Mouse (Mus musculus): ENCODE measurements around the gene Rab19. TPM values are rescaled to one million over a fixed set of nuclear protein-coding genes. Genes with fewer than 3 reads are reported as not detected.
"Not testable (repeated sequence)": the region's sequence is repeated elsewhere in the genome, so short reads cannot be mapped to it uniquely, and the experiment has no call there.

Gene Rab19
- polyA plus RNA-seq, 3 experiments from 2014 or later, result 60.3 to 92.4 (median 72.6) TPM

GRCm38 (mm10) chr6:39433174-39433573, 52.2 kb downstream of the Rab19 start:
- no peak for ATAC-seq

- ATAC-seq, result no peak
Measured at GRCm38 (mm10) chr6:39433701-39434100, 52.7 kb downstream of the Rab19 start.

- no peak for ATAC-seq
Measured at GRCm38 (mm10) chr6:39434111-39434885, 53.3 kb downstream of the Rab19 start.

- no peak for ATAC-seq
Measured at GRCm38 (mm10) chr6:39434886-39435492, 54.0 kb downstream of the Rab19 start.

GRCm38 (mm10) chr6:39435875-39436274, 54.9 kb downstream of the Rab19 start:
- ATAC-seq, result no peak

GRCm38 (mm10) chr6:39437519-39437918, 56.5 kb downstream of the Rab19 start:
- not testable (repeated sequence) for ATAC-seq

Other genes with a start within 250 kb of the Rab19 start
- gene Kdm7a, start 174.4 kb upstream of the Rab19 start, polyA plus RNA-seq (2017; shearing (Covaris generic)), result 10 to 100 TPM in 2 of 3 experiments, 1 to 10 TPM in 1; 8.6 to 13.2 (median 11.6) TPM
- gene Slc37a3, start 3.5 kb upstream of the Rab19 start, polyA plus RNA-seq (2017; shearing (Covaris generic)), result 10 to 100 TPM; 31.0 to 41.8 (median 32.2) TPM
- gene Mkrn1, start 39.3 kb downstream of the Rab19 start, polyA plus RNA-seq (2017; shearing (Covaris generic)), result 10 to 100 TPM; 57.0 to 70.0 (median 62.5) TPM
- gene Dennd2a, start 176.7 kb downstream of the Rab19 start, polyA plus RNA-seq (2017; shearing (Covaris generic)), result under 1 TPM in 1 of 3 experiments, not detected in 2; 0.42 TPM
- 10 to 100 TPM; 23.2 to 43.1 (median 30.5) TPM for gene Adck2, start 192.7 kb downstream of the Rab19 start, polyA plus RNA-seq (2017; shearing (Covaris generic))
- gene Gm42420, start 204.6 kb downstream of the Rab19 start, polyA plus RNA-seq (2017; shearing (Covaris generic)), result not detected
- 10 to 100 TPM; 56.1 to 98.5 (median 65.6) TPM for gene Ndufb2, start 211.4 kb downstream of the Rab19 start, polyA plus RNA-seq (2017; shearing (Covaris generic))

Data from inflammation-experienced regulatory T-cells, adult 6 months (primary cell).